Mouse (Mus musculus) CH12.LX (cell line): Measurements from ENCODE around the gene Shtn1. TPM values are rescaled to one million over a fixed set of nuclear protein-coding genes. Genes with fewer than 3 reads are reported as not detected.

Experiments
- DNase-seq: peaks from one replicate; pipeline ENCODE4 v3.0.0-alpha.2; 2013; ENCODE audit errors: extremely low read depth
- H3K27ac ChIP-seq: 2 replicates; pipeline ENCODE4 v1.5.1; 2012; ENCODE audit warnings: low read depth, mild to moderate bottlenecking, control low read depth, moderate library complexity; ENCODE audit not compliant: insufficient read depth
- H3K27me3 ChIP-seq: replicated peaks from 2 replicates; pipeline ENCODE3; 2012; ENCODE audit warnings: inconsistent platforms
- H3K36me3 ChIP-seq, 2 experiments: replicated peaks in 1 of 2; 2 replicates each; pipeline versions ENCODE3 to v1.6.1; 2012; ENCODE audit warnings: inconsistent platforms in 1 of 2, low read length in 1 of 2, mild to moderate bottlenecking in 1 of 2, mixed read lengths in 1 of 2, moderate library complexity in 1 of 2; ENCODE audit not compliant: control insufficient read depth in 1 of 2, insufficient read depth in 1 of 2
- H3K4me1 ChIP-seq, 2 experiments: 2 replicates each; pipeline ENCODE4 v1.6.1; 2012; ENCODE audit warnings: inconsistent platforms in 1 of 2, moderate library complexity in 1 of 2; ENCODE audit not compliant: insufficient read depth in 2 of 2, control insufficient read depth in 1 of 2
- H3K4me2 ChIP-seq: 2 replicates; pipeline ENCODE4 v1.6.1; 2012; ENCODE audit warnings: low read depth, mild to moderate bottlenecking, control low read depth; ENCODE audit not compliant: poor library complexity, insufficient read depth, severe bottlenecking
- H3K4me3 ChIP-seq, 3 experiments: fragments of 150-350 bp in 1 of 3; sonication (generic) in 1 of 3; replicated peaks in 1 of 3; 2 replicates each; pipeline versions ENCODE3 to v1.5.1; 2011 to 2012; ENCODE audit warnings: low read depth in 2 of 3, low read length in 2 of 3, mild to moderate bottlenecking in 2 of 3, moderate library complexity in 2 of 3, control low read depth in 1 of 3, improper control_type of control experiment in 1 of 3, inconsistent platforms in 1 of 3, mixed read lengths in 1 of 3; ENCODE audit not compliant: poor library complexity in 1 of 3
- H3K79me2 ChIP-seq: replicated peaks from 2 replicates; pipeline ENCODE4 v1.6.1; 2012; ENCODE audit warnings: mild to moderate bottlenecking, moderate library complexity; ENCODE audit not compliant: control insufficient read depth, poor library complexity, insufficient read depth, severe bottlenecking; ENCODE audit errors: extremely low read depth
- H3K9ac ChIP-seq: 2 replicates; pipeline ENCODE4 v1.6.1; 2012; ENCODE audit warnings: low read depth, mild to moderate bottlenecking, control low read depth, moderate library complexity; ENCODE audit not compliant: insufficient read depth
- H3K9me3 ChIP-seq: replicated peaks from 2 replicates; pipeline ENCODE3; 2012; ENCODE audit warnings: low read length, inconsistent platforms, mixed read lengths
- BHLHE40 ChIP-seq: IDR thresholded peaks from 2 replicates; pipeline ENCODE4 v1.6.1; 2011; ENCODE audit warnings: mild to moderate bottlenecking, low read depth, low read length, improper control_type of control experiment
- CHD1 ChIP-seq: IDR thresholded peaks from 2 replicates; pipeline ENCODE4 v1.6.1; 2012; ENCODE audit warnings: low read depth, low read length, improper control_type of control experiment, inconsistent platforms
- CHD2 ChIP-seq: IDR thresholded peaks from 2 replicates; pipeline ENCODE4 v1.6.1; 2011; ENCODE audit warnings: low read length, improper control_type of control experiment
- CTCF ChIP-seq, 2 experiments: IDR thresholded peaks in 1 of 2; conservative IDR thresholded peaks in 1 of 2; 2 replicates each; pipeline ENCODE4 v1.5.1; 2011 to 2012; ENCODE audit warnings: low read depth in 2 of 2, low read length in 2 of 2, improper control_type of control experiment in 1 of 2, inconsistent platforms in 1 of 2, mild to moderate bottlenecking in 1 of 2, moderate library complexity in 1 of 2
- E2F4 ChIP-seq: IDR thresholded peaks from 2 replicates; pipeline ENCODE4 v1.6.1; 2011; ENCODE audit warnings: low read depth, low read length, improper control_type of control experiment; ENCODE audit not compliant: insufficient replicate concordance
- EP300 ChIP-seq: IDR thresholded peaks from 2 replicates; pipeline ENCODE4 v1.6.1; 2011; ENCODE audit warnings: low read length, improper control_type of control experiment
- ETS1 ChIP-seq: conservative IDR thresholded peaks from 2 replicates; pipeline ENCODE4 v1.6.1; 2012; ENCODE audit warnings: low read depth, mild to moderate bottlenecking, inconsistent platforms, low read length, improper control_type of control experiment, moderate library complexity
- GABPA ChIP-seq: IDR thresholded peaks from 2 replicates; pipeline ENCODE4 v1.6.1; 2012; ENCODE audit warnings: low read depth, low read length, improper control_type of control experiment, inconsistent platforms; ENCODE audit not compliant: insufficient replicate concordance
- IRF4 ChIP-seq: IDR thresholded peaks from 2 replicates; pipeline ENCODE4 v1.6.1; 2014; ENCODE audit warnings: low read depth, mild to moderate bottlenecking, inconsistent platforms, low read length, improper control_type of control experiment
- JUN ChIP-seq: IDR thresholded peaks from 2 replicates; pipeline ENCODE4 v1.6.1; 2011; ENCODE audit warnings: low read depth, mild to moderate bottlenecking, low read length, improper control_type of control experiment, moderate library complexity; ENCODE audit not compliant: insufficient read depth
- JUND ChIP-seq: conservative IDR thresholded peaks from 2 replicates; pipeline ENCODE4 v1.6.1; 2011; ENCODE audit warnings: low read depth, low read length, improper control_type of control experiment
- KAT2A ChIP-seq: IDR thresholded peaks from 2 replicates; pipeline ENCODE4 v1.6.1; 2012; ENCODE audit warnings: low read length, improper control_type of control experiment, inconsistent platforms; ENCODE audit not compliant: insufficient replicate concordance
- MAFK ChIP-seq: IDR thresholded peaks from 2 replicates; pipeline ENCODE4 v1.6.1; 2011; ENCODE audit warnings: low read length, improper control_type of control experiment; ENCODE audit not compliant: insufficient replicate concordance
- MAX ChIP-seq: IDR thresholded peaks from 2 replicates; pipeline ENCODE4 v1.6.1; 2011; ENCODE audit warnings: low read length, improper control_type of control experiment
- MEF2A ChIP-seq: IDR thresholded peaks from 2 replicates; pipeline ENCODE4 v1.6.1; 2014; ENCODE audit warnings: low read depth, mild to moderate bottlenecking, inconsistent platforms, low read length, improper control_type of control experiment, borderline replicate concordance
- MXI1 ChIP-seq: IDR thresholded peaks from 2 replicates; pipeline ENCODE4 v1.6.1; 2011; ENCODE audit warnings: mild to moderate bottlenecking, low read depth, low read length, improper control_type of control experiment
- MYC ChIP-seq: IDR thresholded peaks from 2 replicates; pipeline ENCODE4 v1.6.1; 2011; ENCODE audit warnings: low read depth, mild to moderate bottlenecking, improper control_type of control experiment, low read length
- NELFE ChIP-seq: IDR thresholded peaks from 2 replicates; pipeline ENCODE4 v1.6.1; 2011; ENCODE audit warnings: low read depth, low read length, improper control_type of control experiment
- NRF1 ChIP-seq: IDR thresholded peaks from 2 replicates; pipeline ENCODE4 v1.6.1; 2014; ENCODE audit warnings: low read depth, mild to moderate bottlenecking, inconsistent platforms, low read length, improper control_type of control experiment, moderate library complexity
- POLR2A ChIP-seq: IDR thresholded peaks from 2 replicates; pipeline ENCODE4 v1.6.1; 2011; ENCODE audit warnings: low read depth, mild to moderate bottlenecking, improper control_type of control experiment, low read length
- SIN3A ChIP-seq: IDR thresholded peaks from 2 replicates; pipeline ENCODE4 v1.6.1; 2012; ENCODE audit warnings: low read length, improper control_type of control experiment, inconsistent platforms
- SMC3 ChIP-seq: IDR thresholded peaks from 2 replicates; pipeline ENCODE4 v1.6.1; 2011; ENCODE audit warnings: low read depth, low read length, improper control_type of control experiment
- ZC3H11A ChIP-seq: IDR thresholded peaks from 2 replicates; pipeline ENCODE4 v1.6.1; 2012; ENCODE audit warnings: low read depth, mild to moderate bottlenecking, inconsistent platforms, low read length, improper control_type of control experiment
- ZMIZ1 ChIP-seq: IDR thresholded peaks from 2 replicates; pipeline ENCODE4 v1.6.1; 2012; ENCODE audit warnings: low read depth, mild to moderate bottlenecking, inconsistent platforms, low read length, improper control_type of control experiment
- ZNF384 ChIP-seq: IDR thresholded peaks from 2 replicates; pipeline ENCODE4 v1.6.1; 2012; ENCODE audit warnings: low read depth, low read length, improper control_type of control experiment, inconsistent platforms
- dilution Hi-C: fragments of 300-500 bp; cut with MboI; formaldehyde crosslinking; loops from 2 replicates; pipeline ENCODE4 v1.14.3; 2020; ENCODE audit warnings: low sequenced_read_pairs; ENCODE audit not compliant: extremely low pct_unique_long_range_greater_than_20kb, extremely low pct_ligation_motif_present
- in situ Hi-C: fragments of 300-500 bp; cut with MboI; formaldehyde crosslinking; loops from 3 replicates; pipeline ENCODE4 v1.14.3; 2019; ENCODE audit warnings: low sequenced_read_pairs, low pct_ligation_motif_present, low pct_unique_long_range_greater_than_20kb, mixed read lengths
- polyA plus RNA-seq: library from polyadenylated mRNA; unstranded; fragments of >175 nt; gene quantifications from 2 replicates; pipeline ENCODE4 v1.2.1, GENCODE M21; 2012; ENCODE audit warnings: low read depth; ENCODE audit not compliant: insufficient read length
- total RNA-seq, 2 experiments: library from RNA; depleted of rRNA; stranded (reverse); fragments of 300-350 nt in 1 of 2; fragments of >200 nt in 1 of 2; gene quantifications; 2 replicates each; pipeline ENCODE4 v1.2.3; 2012 to 2014

The Shtn1 gene
- total and polyA plus RNA-seq, 3 experiments: 6.4 to 20.9 (median 12.1) TPM

GRCm38 (mm10) chr19:58968731-58969506, 107.0 kb downstream of the Shtn1 start:
- Histone ChIP-seq H3K27ac (no peak overlapping the region), H3K79me2 (no peaks in the 10 kb centered on the region), H3K4me1 (peaks cover 0 to 9% of the 10 kb centered on the region in 2 experiments; a peak in 2 of 4 replicates), H3K27me3 (no peaks in the 10 kb centered on the region), H3K4me2 (no peak overlapping the region), H3K4me3 (no peak overlapping the region), H3K9me3 (no peaks in the 10 kb centered on the region), H3K36me3 (peaks cover 8 to 28% of the 10 kb centered on the region in 2 experiments), H3K9ac (no peak overlapping the region)
- in situ Hi-C loops: no loop called here
- TF ChIP-seq SIN3A (no peak), SMC3 (no peak), JUN (no peak), MAX (no peak), ETS1 (no peak), NELFE (no peak), E2F4 (no peak), MAFK (no peak), MEF2A (no peak), EP300 (no peak), CHD2 (no peak), GABPA (no peak), BHLHE40 (no peak), MYC (no peak)
- dilution Hi-C loops: no loop called here
- DNase-seq: no peak

GRCm38 (mm10) chr19:58963011-58963410, 112.9 kb downstream of the Shtn1 start:
- no peak overlapping the region for H3K9ac ChIP-seq
- H3K36me3 ChIP-seq: no peaks in the 10 kb centered on the region
- no peaks in the 10 kb centered on the region for H3K9me3 ChIP-seq
- in situ Hi-C loops: no loop called here
- no peaks in the 10 kb centered on the region for H3K79me2 ChIP-seq
- dilution Hi-C loops: no loop called here
- no peak overlapping the region for H3K4me3 ChIP-seq
- no peak overlapping the region for H3K4me2 ChIP-seq
- H3K27me3 ChIP-seq: no peaks in the 10 kb centered on the region
- DNase-seq: no peak
- TF ChIP-seq KAT2A (no peak), SIN3A (no peak), ZMIZ1 (no peak), E2F4 (no peak), MXI1 (no peak), BHLHE40 (no peak), EP300 (no peak), CTCF (conservative IDR thresholded peaks at IDR 0.05 in 1 of 2, IDR thresholded peaks at IDR 0.05 in 1 of 2; ENCODE audit: low read depth in 2 of 2, low read length in 2 of 2) (no peak), ZC3H11A (no peak), ETS1 (no peak), POLR2A (no peak), JUND (no peak), MYC (no peak), CHD1 (no peak), IRF4 (no peak), NELFE (no peak), NRF1 (no peak), ZNF384 (no peak), MAFK (no peak)
- peaks cover 0 to 5% of the 10 kb centered on the region in 2 experiments for H3K4me1 ChIP-seq
- H3K27ac ChIP-seq: no peak overlapping the region
